In the genomic region with DNA sequence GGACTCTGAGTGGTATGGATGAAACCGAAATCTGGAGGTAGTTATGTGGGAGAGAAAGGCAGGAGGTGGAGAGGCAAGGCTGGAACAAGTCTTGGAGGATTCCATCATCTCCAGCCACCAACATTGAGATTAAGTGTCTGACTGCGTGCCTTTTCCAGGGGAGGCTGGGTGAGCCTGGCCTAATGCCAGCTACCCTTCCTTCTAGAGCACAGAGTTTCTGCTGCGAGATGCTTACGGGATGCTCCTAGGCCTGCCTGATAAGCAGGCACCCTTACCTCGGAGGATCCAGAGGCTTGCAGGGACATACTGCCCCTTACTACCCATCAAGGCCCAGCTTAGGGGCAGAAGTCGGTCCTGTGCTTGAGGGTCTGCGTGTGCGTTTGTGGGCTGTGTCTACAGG, we compare ENCODE assay signal across 9 mouse cellular contexts. TPM values are rescaled to one million over a fixed set of nuclear protein-coding genes. Genes with fewer than 3 reads are reported as not detected.
DNase-seq lines count a peak whose midpoint lies in the region; ATAC-seq and TF ChIP-seq lines count a peak whose summit lies in the region.
"Had no signal": no experiment of that assay in that cellular context is flagged by ENCODE, and none has a peak within 500 bp of the region (broad histone marks: within the 10 kb centered on the region; RNA-seq: fewer than 3 reads in every experiment).

No protein-coding gene starts in this region.

- H3K9ac ChIP-seq in liver, embryonic 14.5 days (replicated peaks), result peak overlapping the region; percentile 41

- H3K4me3 ChIP-seq in heart, embryonic 10.5 days, result peak overlapping the region; percentile 67
- H3K4me3 ChIP-seq in thymus, adult 2 months (ENCODE audit: control insufficient read depth, insufficient read depth, low read length), result peak overlapping the region; percentile 40
- peak overlapping the region; percentile 10 to 42; a peak in 3 of 4 replicates for H3K4me3 ChIP-seq in liver, embryonic 14.5 days (ENCODE audit: insufficient read depth in 1 of 2, low read depth in 2 of 2, low read length in 2 of 2)

- no peak for TF ChIP-seq CTCF in thymus, adult 2 months (IDR thresholded peaks at IDR 0.05; ENCODE audit: borderline replicate concordance, control insufficient read depth, extremely low read depth, insufficient read depth, low read length, poor library complexity)
- TF ChIP-seq CTCF in liver, embryonic 14.5 days (IDR thresholded peaks at IDR 0.05; ENCODE audit: low read depth), result no peak

- peaks cover 62% of the 10 kb centered on the region for H3K4me1 ChIP-seq in heart, embryonic 10.5 days
- H3K4me1 ChIP-seq in thymus, adult 2 months (replicated peaks; ENCODE audit: control insufficient read depth, insufficient read depth, low read length), result peaks cover 22% of the 10 kb centered on the region
- H3K4me1 ChIP-seq in liver, embryonic 14.5 days (replicated peaks; ENCODE audit: control insufficient read depth in 2 of 2, insufficient read depth in 2 of 2, low read length in 1 of 2), result peaks cover 7 to 17% of the 10 kb centered on the region in 2 experiments

- H3K4me2 ChIP-seq in liver, embryonic 14.5 days (ENCODE audit: low read depth), result peak overlapping the region; percentile 79

- intact Hi-C loops in left cerebral cortex, postnatal 4 days (cut with DNase I), result no loop called here

- 39% methylated on average over 8 of the region's 8 CpGs for WGBS in heart, embryonic 10.5 days
- 43% methylated on average over 8 of the region's 8 CpGs for WGBS in thymus, adult 2 months
- 32% methylated on average over 8 of the region's 8 CpGs for WGBS in liver, embryonic 14.5 days (ENCODE audit: insufficient replicate concordance)

- H3K27me3 ChIP-seq in heart, embryonic 10.5 days (ENCODE audit: insufficient read depth, poor library complexity, severe bottlenecking), result peaks cover 49% of the 10 kb centered on the region
- no peaks in the 10 kb centered on the region for H3K27me3 ChIP-seq in thymus, adult 2 months (ENCODE audit: control insufficient read depth, insufficient read depth, low read length)
- H3K27me3 ChIP-seq in liver, embryonic 14.5 days (ENCODE audit: control insufficient read depth, insufficient read depth, low read length), result peaks cover 44% of the 10 kb centered on the region

- TF ChIP-seq EP300 in liver, embryonic 14.5 days (IDR thresholded peaks at IDR 0.05; ENCODE audit: low read depth), result no peak

- no peak for DNase-seq in heart, embryonic 10.5 days (ENCODE audit: low spot score)
- no peak for DNase-seq in heart, adult 9 months (ENCODE audit: low spot score in 2 of 2)
- DNase-seq in thymus, adult 2 months, result no peak
- DNase-seq in thymus, postnatal 14 days, result no peak
- DNase-seq in liver, embryonic 14.5 days (ENCODE audit: low read depth in 3 of 3, low spot score in 3 of 3), result no peak
- DNase-seq in urinary bladder, postnatal 10 days (ENCODE audit: low spot score), result no peak
- DNase-seq in frontal cortex, postnatal 36 days (ENCODE audit: low spot score in 2 of 2), result no peak
- DNase-seq in left cerebral cortex, postnatal 4 days, result no peak
- DNase-seq: heart, adult 11 months had no signal

- H3K36me3 ChIP-seq in heart, embryonic 10.5 days, result peaks cover 13% of the 10 kb centered on the region
- no peaks in the 10 kb centered on the region for H3K36me3 ChIP-seq in thymus, adult 2 months (ENCODE audit: control insufficient read depth, insufficient read depth, low read length)
- no peaks in the 10 kb centered on the region for H3K36me3 ChIP-seq in liver, embryonic 14.5 days (replicated peaks; ENCODE audit: control insufficient read depth, insufficient read depth, low read depth)

- H3K9me3 ChIP-seq in heart, embryonic 10.5 days, result no peaks in the 10 kb centered on the region
- no peaks in the 10 kb centered on the region for H3K9me3 ChIP-seq in liver, embryonic 14.5 days (ENCODE audit: control insufficient read depth, low read length)

- ATAC-seq in liver, embryonic 14.5 days (ENCODE audit: insufficient read depth), result no peak

- TF ChIP-seq POLR2A in thymus, adult 2 months (IDR thresholded peaks at IDR 0.05; ENCODE audit: control insufficient read depth, extremely low read depth, insufficient read depth, low read length, poor library complexity), result no peak

- peak overlapping the region; percentile 89 for H3K27ac ChIP-seq in heart, embryonic 10.5 days
- H3K27ac ChIP-seq in thymus, adult 2 months (ENCODE audit: control insufficient read depth, insufficient read depth, low read length), result no peak overlapping the region
- H3K27ac ChIP-seq in liver, embryonic 14.5 days, result no peak overlapping the region

RNA-seq across cellular contexts. Expression of a gene that starts 4.0 kb away (rescaled TPM):
- polyA plus RNA-seq in heart, embryonic 10.5 days (2016; fragmentation: Nextera tagmentation; extraction: Ambion mirVana), result 1.3 and 3.7 TPM in 2 replicates
- 14.4 and 15.3 TPM in 2 replicates for polyA plus RNA-seq in thymus, adult 2 months (2012; rRNA removed)
- 2.0 and 2.2 TPM in 2 replicates for polyA plus RNA-seq in liver, embryonic 14.5 days (2012; rRNA removed)
- polyA plus RNA-seq in liver, embryonic 14.5 days (2014; fragmentation: Nextera tagmentation; extraction: Ambion mirVana), result 0.48 and 0.76 TPM in 2 replicates
- 100 to 1,000 TPM; 237 to 257 TPM for total RNA-seq in left cerebral cortex, postnatal 4 days (2021)

RNA-seq across cellular contexts. Expression of a gene that starts 4.8 kb away (rescaled TPM):
- 294 and 327 TPM in 2 replicates for polyA plus RNA-seq in heart, embryonic 10.5 days (2016; fragmentation: Nextera tagmentation; extraction: Ambion mirVana)
- polyA plus RNA-seq in thymus, adult 2 months (2012; rRNA removed), result 160 and 224 TPM in 2 replicates
- polyA plus RNA-seq in liver, embryonic 14.5 days (2012; rRNA removed), result 143 and 197 TPM in 2 replicates
- polyA plus RNA-seq in liver, embryonic 14.5 days (2014; fragmentation: Nextera tagmentation; extraction: Ambion mirVana), result 384 and 393 TPM in 2 replicates
- total RNA-seq in left cerebral cortex, postnatal 4 days (2021), result 100 to 1,000 TPM; 140 to 155 TPM

RNA-seq across cellular contexts. Expression of a gene that starts 11.6 kb away (rescaled TPM):
- not detected in 2 replicates for polyA plus RNA-seq in heart, embryonic 10.5 days (2016; fragmentation: Nextera tagmentation; extraction: Ambion mirVana)
- 0.20 and 0.61 TPM in 2 replicates for polyA plus RNA-seq in thymus, adult 2 months (2012; rRNA removed)
- polyA plus RNA-seq in liver, embryonic 14.5 days (2012; rRNA removed), result not detected in 2 replicates
- polyA plus RNA-seq in liver, embryonic 14.5 days (2014; fragmentation: Nextera tagmentation; extraction: Ambion mirVana), result not detected in 2 replicates
- 1 to 10 TPM in 1 of 2 experiments, under 1 TPM in 1; 0.93 to 1.1 TPM for total RNA-seq in left cerebral cortex, postnatal 4 days (2021)

RNA-seq across cellular contexts. Expression of a gene that starts 12.6 kb away (rescaled TPM):
- polyA plus RNA-seq in heart, embryonic 10.5 days (2016; fragmentation: Nextera tagmentation; extraction: Ambion mirVana), result 72.7 and 74.5 TPM in 2 replicates
- 132 and 142 TPM in 2 replicates for polyA plus RNA-seq in thymus, adult 2 months (2012; rRNA removed)
- 18.0 and 20.0 TPM in 2 replicates for polyA plus RNA-seq in liver, embryonic 14.5 days (2012; rRNA removed)
- 22.8 and 25.0 TPM in 2 replicates for polyA plus RNA-seq in liver, embryonic 14.5 days (2014; fragmentation: Nextera tagmentation; extraction: Ambion mirVana)
- total RNA-seq in left cerebral cortex, postnatal 4 days (2021), result 10 to 100 TPM; 46.2 to 52.1 TPM

RNA-seq across cellular contexts. Expression of a gene that starts 15.3 kb away (rescaled TPM):
- 0.08 TPM in 1 of 2 replicates, not detected in the other for polyA plus RNA-seq in heart, embryonic 10.5 days (2016; fragmentation: Nextera tagmentation; extraction: Ambion mirVana)
- polyA plus RNA-seq in thymus, adult 2 months (2012; rRNA removed), result 0.22 TPM in 1 of 2 replicates, not detected in the other
- not detected in 2 replicates for polyA plus RNA-seq in liver, embryonic 14.5 days (2012; rRNA removed)
- not detected in 2 replicates for polyA plus RNA-seq in liver, embryonic 14.5 days (2014; fragmentation: Nextera tagmentation; extraction: Ambion mirVana)
- not detected for total RNA-seq in left cerebral cortex, postnatal 4 days (2021)
